Mouse (Mus musculus): Measurements from ENCODE around the gene Dbp. TPM values are rescaled to one million over a fixed set of nuclear protein-coding genes. Genes with fewer than 3 reads are reported as not detected.
A peak's percentile ranks its signal among the peaks of the same experiment; 100 is the strongest.

Gene Dbp
- polyA plus RNA-seq, 1 experiment from 2014 or later = 3.3 TPM

- no peak overlapping the region for H3K27ac ChIP-seq (ENCODE audit: low read depth, low read length)
- H3K9ac ChIP-seq (ENCODE audit: low read depth, low read length) = no peak overlapping the region
- no peak overlapping the region for H3K4me3 ChIP-seq (ENCODE audit: low read depth, low read length)
- H3K27me3 ChIP-seq (ENCODE audit: control insufficient read depth, insufficient read depth, low read length) = peaks cover 3% of the 10 kb centered on the region; the same call in 1 of the 2 replicates
- no peak for ATAC-seq (replicated peaks; ENCODE audit: insufficient number of reproducible peaks, low FRiP score, low TSS enrichment)
- no peaks in the 10 kb centered on the region for H3K9me3 ChIP-seq (replicated peaks; ENCODE audit: control insufficient read depth, low read length)
- H3K4me2 ChIP-seq = no peak overlapping the region
- no peaks in the 10 kb centered on the region for H3K36me3 ChIP-seq (ENCODE audit: control insufficient read depth, insufficient read depth, low read length)
- H3K4me1 ChIP-seq (ENCODE audit: control insufficient read depth, insufficient read depth, low read length) = peaks cover 20% of the 10 kb centered on the region
- WGBS (ENCODE audit: insufficient replicate concordance) = 56% methylated on average over 6 of the region's 6 CpGs
These were observed 15.8 kb upstream of the Dbp start for GRCm38 (mm10) chr7:45689099-45689498.

DNA sequence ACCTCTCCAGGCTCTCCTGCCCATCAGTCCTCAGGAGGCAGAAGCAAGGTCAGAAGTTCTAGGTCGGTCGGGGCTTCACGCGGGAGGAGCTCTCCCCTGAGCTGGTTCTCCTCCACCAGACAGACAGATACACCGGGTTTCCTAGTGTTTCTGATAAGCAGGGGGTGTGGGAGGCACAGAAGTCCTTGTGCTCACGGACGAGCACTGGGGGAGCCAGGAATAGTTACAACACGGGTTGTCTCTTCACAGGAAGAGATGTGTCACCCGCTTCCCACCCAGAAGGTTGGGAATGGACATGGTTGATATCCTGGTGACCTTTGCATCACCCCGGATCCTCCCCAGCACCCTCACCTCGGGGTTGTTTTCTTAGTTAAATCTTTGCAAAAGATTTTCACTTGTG lies 15.1 kb upstream of the Dbp start:
- Histone ChIP-seq H3K4me1 (ENCODE audit: control insufficient read depth, insufficient read depth, low read length) (peaks cover 20% of the 10 kb centered on the region), H3K27ac (ENCODE audit: low read depth, low read length) (peak overlapping the region; percentile 37), H3K4me3 (ENCODE audit: low read depth, low read length) (no peak overlapping the region), H3K9me3 (replicated peaks; ENCODE audit: control insufficient read depth, low read length) (no peaks in the 10 kb centered on the region), H3K36me3 (ENCODE audit: control insufficient read depth, insufficient read depth, low read length) (no peaks in the 10 kb centered on the region), H3K4me2 (peak overlapping the region; percentile 17; the same call in 1 of the 2 replicates), H3K27me3 (ENCODE audit: control insufficient read depth, insufficient read depth, low read length) (no peaks in the 10 kb centered on the region), H3K9ac (ENCODE audit: low read depth, low read length) (no peak overlapping the region)
- 24% methylated on average over 11 of the region's 11 CpGs for whole genome bisulfite sequencing (ENCODE audit: insufficient replicate concordance)
- no peak for ATAC-seq (replicated peaks; ENCODE audit: insufficient number of reproducible peaks, low FRiP score, low TSS enrichment)

- Histone ChIP-seq H3K4me1 (ENCODE audit: control insufficient read depth, insufficient read depth, low read length) (peaks cover 15% of the 10 kb centered on the region), H3K4me3 (ENCODE audit: low read depth, low read length) (no peak overlapping the region), H3K27ac (ENCODE audit: low read depth, low read length) (no peak overlapping the region), H3K36me3 (ENCODE audit: control insufficient read depth, insufficient read depth, low read length) (no peaks in the 10 kb centered on the region), H3K9me3 (replicated peaks; ENCODE audit: control insufficient read depth, low read length) (no peaks in the 10 kb centered on the region), H3K4me2 (no peak overlapping the region), H3K27me3 (ENCODE audit: control insufficient read depth, insufficient read depth, low read length) (no peaks in the 10 kb centered on the region), H3K9ac (ENCODE audit: low read depth, low read length) (no peak overlapping the region)
- ATAC-seq (replicated peaks; ENCODE audit: insufficient number of reproducible peaks, low FRiP score, low TSS enrichment) = no peak
- 49% methylated on average over 2 of the region's 2 CpGs for WGBS (ENCODE audit: insufficient replicate concordance)
These were observed 12.5 kb upstream of the Dbp start for GRCm38 (mm10) chr7:45692364-45692763.

GRCm38 (mm10) chr7:45693921-45694591 lies 10.8 kb upstream of the Dbp start, which contains the start of gene Sec1:
Gene Sec1, minus strand, starts transcription at chr7:45694402.
- no peak within 1 kb of the TSS for H3K4me3 ChIP-seq (ENCODE audit: low read depth, low read length)
- peaks cover 13% of the 10 kb centered on the region for H3K27me3 ChIP-seq (ENCODE audit: control insufficient read depth, insufficient read depth, low read length)
- H3K36me3 ChIP-seq (ENCODE audit: control insufficient read depth, insufficient read depth, low read length) = no peaks in the 10 kb centered on the region
- H3K27ac ChIP-seq (ENCODE audit: low read depth, low read length) = no peak within 1 kb of the TSS
- no peak for ATAC-seq (replicated peaks; ENCODE audit: insufficient number of reproducible peaks, low FRiP score, low TSS enrichment)
- H3K4me2 ChIP-seq = no peak within 1 kb of the TSS
- 85% methylated on average over 50 of the region's 50 CpGs for WGBS (ENCODE audit: insufficient replicate concordance)
- no peaks in the 10 kb centered on the region for H3K9me3 ChIP-seq (replicated peaks; ENCODE audit: control insufficient read depth, low read length)
- no peak within 1 kb of the TSS for H3K9ac ChIP-seq (ENCODE audit: low read depth, low read length)
- H3K4me1 ChIP-seq (ENCODE audit: control insufficient read depth, insufficient read depth, low read length) = peaks cover 15% of the 10 kb centered on the region

- Histone ChIP-seq H3K27me3 (ENCODE audit: control insufficient read depth, insufficient read depth, low read length) (peaks cover 23% of the 10 kb centered on the region), H3K4me2 (no peak overlapping the region), H3K36me3 (ENCODE audit: control insufficient read depth, insufficient read depth, low read length) (no peaks in the 10 kb centered on the region), H3K27ac (ENCODE audit: low read depth, low read length) (no peak overlapping the region), H3K9ac (ENCODE audit: low read depth, low read length) (no peak overlapping the region), H3K9me3 (replicated peaks; ENCODE audit: control insufficient read depth, low read length) (no peaks in the 10 kb centered on the region), H3K4me3 (ENCODE audit: low read depth, low read length) (no peak overlapping the region), H3K4me1 (ENCODE audit: control insufficient read depth, insufficient read depth, low read length) (peaks cover 10% of the 10 kb centered on the region)
- WGBS (ENCODE audit: insufficient replicate concordance) = 33% methylated on average over 6 of the region's 6 CpGs
- no peak for ATAC-seq (replicated peaks; ENCODE audit: insufficient number of reproducible peaks, low FRiP score, low TSS enrichment)
These were observed 9.8 kb upstream of the Dbp start for GRCm38 (mm10) chr7:45695098-45695497.

GRCm38 (mm10) chr7:45697894-45698293 lies 7.0 kb upstream of the Dbp start:
- H3K36me3 ChIP-seq (ENCODE audit: control insufficient read depth, insufficient read depth, low read length) = no peaks in the 10 kb centered on the region
- peaks cover 29% of the 10 kb centered on the region for H3K27me3 ChIP-seq (ENCODE audit: control insufficient read depth, insufficient read depth, low read length)
- H3K4me1 ChIP-seq (ENCODE audit: control insufficient read depth, insufficient read depth, low read length) = peaks cover 9% of the 10 kb centered on the region
- H3K4me2 ChIP-seq = no peak overlapping the region
- no peak overlapping the region for H3K27ac ChIP-seq (ENCODE audit: low read depth, low read length)
- no peak overlapping the region for H3K4me3 ChIP-seq (ENCODE audit: low read depth, low read length)
- H3K9me3 ChIP-seq (replicated peaks; ENCODE audit: control insufficient read depth, low read length) = no peaks in the 10 kb centered on the region
- H3K9ac ChIP-seq (ENCODE audit: low read depth, low read length) = no peak overlapping the region
- WGBS (ENCODE audit: insufficient replicate concordance) = 73% methylated on average over 7 of the region's 7 CpGs
- ATAC-seq (replicated peaks; ENCODE audit: insufficient number of reproducible peaks, low FRiP score, low TSS enrichment) = no peak

- Histone ChIP-seq H3K27me3 (ENCODE audit: control insufficient read depth, insufficient read depth, low read length) (peaks cover 29% of the 10 kb centered on the region), H3K9me3 (replicated peaks; ENCODE audit: control insufficient read depth, low read length) (no peaks in the 10 kb centered on the region), H3K4me2 (peak within 1 kb of the TSS; percentile 84), H3K4me3 (ENCODE audit: low read depth, low read length) (peak within 1 kb of the TSS; percentile 46), H3K27ac (ENCODE audit: low read depth, low read length) (no peak within 1 kb of the TSS), H3K9ac (ENCODE audit: low read depth, low read length) (peak within 1 kb of the TSS; percentile 54), H3K4me1 (ENCODE audit: control insufficient read depth, insufficient read depth, low read length) (peaks cover 18% of the 10 kb centered on the region), H3K36me3 (ENCODE audit: control insufficient read depth, insufficient read depth, low read length) (no peaks in the 10 kb centered on the region)
- WGBS (ENCODE audit: insufficient replicate concordance) = 2% methylated on average over 36 of the region's 36 CpGs
- ATAC-seq (replicated peaks; ENCODE audit: insufficient number of reproducible peaks, low FRiP score, low TSS enrichment) = no peak
These were observed 5.3 kb upstream of the Dbp start, which contains the start of gene Car11 for GRCm38 (mm10) chr7:45699523-45700141. Gene Car11, plus strand, starts transcription at chr7:45699843.

DNA sequence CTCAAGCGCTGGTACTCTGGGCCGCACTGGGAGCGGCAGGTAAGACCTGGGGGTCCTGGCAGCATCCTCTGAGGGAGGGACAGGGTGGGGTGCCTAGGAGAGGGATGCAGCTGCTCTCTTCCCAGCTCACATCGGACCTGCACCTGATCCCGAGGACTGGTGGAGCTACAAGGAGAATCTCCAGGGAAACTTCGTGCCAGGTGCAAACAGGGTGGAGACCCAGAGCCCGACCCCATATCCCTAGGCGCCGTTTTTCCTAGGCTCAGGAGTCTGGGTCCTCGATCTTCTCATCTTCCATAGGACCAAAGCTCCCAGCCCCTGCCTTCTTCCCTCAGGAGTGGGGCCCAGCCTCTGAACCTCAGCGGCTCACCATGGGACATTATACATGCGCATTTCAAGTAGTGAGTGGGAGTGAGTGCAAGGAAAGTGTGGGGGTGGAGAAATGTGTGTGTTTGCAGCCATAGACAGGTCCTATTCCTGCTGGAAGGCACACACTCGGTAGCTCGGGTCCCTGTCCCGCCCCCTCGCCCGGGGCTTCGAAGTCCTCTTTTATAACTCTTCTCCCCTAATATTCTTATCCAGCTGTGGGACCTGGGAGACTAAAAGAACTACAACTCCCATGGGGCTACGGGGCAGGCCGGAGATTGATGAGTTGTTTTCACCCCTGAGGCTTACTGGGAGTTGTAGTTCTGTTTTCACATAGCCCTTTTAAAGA lies 4.4 kb upstream of the Dbp start:
- Histone ChIP-seq H3K36me3 (ENCODE audit: control insufficient read depth, insufficient read depth, low read length) (no peaks in the 10 kb centered on the region), H3K4me2 (peak overlapping the region; percentile 84), H3K9me3 (replicated peaks; ENCODE audit: control insufficient read depth, low read length) (no peaks in the 10 kb centered on the region), H3K4me1 (ENCODE audit: control insufficient read depth, insufficient read depth, low read length) (peaks cover 18% of the 10 kb centered on the region), H3K4me3 (ENCODE audit: low read depth, low read length) (peak overlapping the region; percentile 46), H3K27ac (ENCODE audit: low read depth, low read length) (no peak overlapping the region), H3K27me3 (ENCODE audit: control insufficient read depth, insufficient read depth, low read length) (peaks cover 29% of the 10 kb centered on the region), H3K9ac (ENCODE audit: low read depth, low read length) (peak overlapping the region; percentile 54)
- ATAC-seq (replicated peaks; ENCODE audit: insufficient number of reproducible peaks, low FRiP score, low TSS enrichment) = no peak
- under 1% methylated on average over 20 of the region's 20 CpGs for WGBS (ENCODE audit: insufficient replicate concordance)
